Comparison of ENCODE assay signal across 22 mouse cellular contexts in genomic region chr13:99754701-99755100, GRCm38 (mm10).
DNase-seq lines count a peak whose midpoint lies in the region; ATAC-seq and TF ChIP-seq lines count a peak whose summit lies in the region.
"Had no signal": no experiment of that assay in that cellular context is flagged by ENCODE, and none has a peak within 500 bp of the region (broad histone marks: within the 10 kb centered on the region; RNA-seq: fewer than 3 reads in every experiment).

No protein-coding gene starts in this region.

- DNase-seq in forebrain, embryonic 10.5 days (ENCODE audit: extremely low spot score, low spot score): no peak
- no peak for DNase-seq in layer of hippocampus, adult 2 months (ENCODE audit: low spot score in 2 of 2)
- no peak for DNase-seq in layer of hippocampus, adult 11-12 months (ENCODE audit: low spot score)
- DNase-seq in liver, postnatal 0 days: no peak
- DNase-seq in adrenal gland, postnatal 14 days: no peak
- DNase-seq in kidney, postnatal 4 days: no peak
- DNase-seq: cerebellum, adult 11-12 months; cerebellum, postnatal 14 days; embryo, embryonic 11 days; gastrocnemius, postnatal 10 days; heart, adult 2 months; heart, postnatal 4 days; kidney, adult 9 months; kidney, postnatal 36 days; lung, postnatal 14 days; thymus, postnatal 25 days had no signal

- H3K36me3 ChIP-seq in forebrain, embryonic 13.5 days (ENCODE audit: poor library complexity, severe bottlenecking): no peaks in the 10 kb centered on the region
- H3K36me3 ChIP-seq in forebrain, embryonic 10.5 days (replicated peaks): no peaks in the 10 kb centered on the region
- no peaks in the 10 kb centered on the region for H3K36me3 ChIP-seq in forebrain, embryonic 16.5 days (ENCODE audit: control insufficient read depth, insufficient read depth)
- H3K36me3 ChIP-seq in liver, postnatal 0 days (replicated peaks; ENCODE audit: insufficient read depth, low read length): no peaks in the 10 kb centered on the region
- H3K36me3 ChIP-seq: neural tube, embryonic 15.5 days had no signal

- no peaks in the 10 kb centered on the region for H3K9me3 ChIP-seq in forebrain, embryonic 13.5 days (replicated peaks)
- no peaks in the 10 kb centered on the region for H3K9me3 ChIP-seq in forebrain, embryonic 10.5 days
- no peaks in the 10 kb centered on the region; the same call in 1 of the 2 replicates for H3K9me3 ChIP-seq in forebrain, embryonic 16.5 days (ENCODE audit: control insufficient read depth, low read length)
- H3K9me3 ChIP-seq in liver, postnatal 0 days (ENCODE audit: low read length): no peaks in the 10 kb centered on the region
- H3K9me3 ChIP-seq: megakaryocyte, embryonic 14.5 days; neural tube, embryonic 15.5 days had no signal

- H3K27me3 ChIP-seq in forebrain, embryonic 13.5 days: no peaks in the 10 kb centered on the region
- no peaks in the 10 kb centered on the region for H3K27me3 ChIP-seq in forebrain, embryonic 10.5 days (ENCODE audit: poor library complexity, severe bottlenecking)
- H3K27me3 ChIP-seq in forebrain, embryonic 16.5 days (replicated peaks; ENCODE audit: control insufficient read depth, insufficient read depth, low read length): no peaks in the 10 kb centered on the region
- no peaks in the 10 kb centered on the region for H3K27me3 ChIP-seq in liver, postnatal 0 days (ENCODE audit: insufficient read depth, low read length)
- H3K27me3 ChIP-seq: megakaryocyte, embryonic 14.5 days; neural tube, embryonic 15.5 days had no signal

- no peak overlapping the region for H3K4me2 ChIP-seq in forebrain, embryonic 13.5 days
- no peak overlapping the region for H3K4me2 ChIP-seq in forebrain, embryonic 16.5 days (ENCODE audit: low read length)
- peak overlapping the region; percentile 53 for H3K4me2 ChIP-seq in liver, postnatal 0 days (ENCODE audit: low read depth, low read length)
- H3K4me2 ChIP-seq: neural tube, embryonic 15.5 days had no signal

- TF ChIP-seq CTCF in layer of hippocampus, adult 2 months (conservative IDR thresholded peaks at IDR 0.05): no peak
- no peak for TF ChIP-seq CTCF in liver, postnatal 0 days (IDR thresholded peaks at IDR 0.05; ENCODE audit: low read depth)

- no peak overlapping the region for H3K9ac ChIP-seq in forebrain, embryonic 13.5 days
- H3K9ac ChIP-seq in forebrain, embryonic 16.5 days (replicated peaks; ENCODE audit: low read depth, low read length): no peak overlapping the region
- H3K9ac ChIP-seq in liver, postnatal 0 days (replicated peaks): no peak overlapping the region
- H3K9ac ChIP-seq: neural tube, embryonic 15.5 days had no signal

- H3K4me3 ChIP-seq in forebrain, embryonic 13.5 days: no peak overlapping the region
- no peak overlapping the region for H3K4me3 ChIP-seq in forebrain, embryonic 10.5 days
- no peak overlapping the region for H3K4me3 ChIP-seq in layer of hippocampus, adult 2 months
- no peak overlapping the region for H3K4me3 ChIP-seq in forebrain, embryonic 16.5 days (replicated peaks; ENCODE audit: low read length)
- H3K4me3 ChIP-seq in liver, postnatal 0 days (ENCODE audit: low read depth, low read length): no peak overlapping the region
- H3K4me3 ChIP-seq: heart, adult 2 months; megakaryocyte, embryonic 14.5 days; neural tube, embryonic 15.5 days had no signal

- 86% methylated on average over 5 of the region's 5 CpGs for WGBS in forebrain, embryonic 13.5 days
- 92% methylated on average over 5 of the region's 5 CpGs for WGBS in forebrain, embryonic 10.5 days
- WGBS in forebrain, embryonic 16.5 days: 71% methylated on average over 5 of the region's 5 CpGs
- WGBS in liver, postnatal 0 days (ENCODE audit: insufficient replicate concordance): 74% methylated on average over 5 of the region's 5 CpGs

- TF ChIP-seq EP300 in liver, postnatal 0 days (IDR thresholded peaks at IDR 0.05; ENCODE audit: low read depth): no peak

- no peak overlapping the region for H3K27ac ChIP-seq in forebrain, embryonic 13.5 days
- no peak overlapping the region for H3K27ac ChIP-seq in forebrain, embryonic 10.5 days
- peak overlapping the region; percentile 75 for H3K27ac ChIP-seq in layer of hippocampus, adult 2 months
- no peak overlapping the region for H3K27ac ChIP-seq in forebrain, embryonic 16.5 days (ENCODE audit: low read length)
- H3K27ac ChIP-seq in liver, postnatal 0 days (ENCODE audit: low read depth): peak overlapping the region; percentile 44
- H3K27ac ChIP-seq: heart, adult 2 months; neural tube, embryonic 15.5 days had no signal

- H3K4me1 ChIP-seq in forebrain, embryonic 13.5 days: peaks cover 13% of the 10 kb centered on the region
- no peaks in the 10 kb centered on the region for H3K4me1 ChIP-seq in forebrain, embryonic 10.5 days
- peaks cover 15% of the 10 kb centered on the region for H3K4me1 ChIP-seq in forebrain, embryonic 16.5 days (replicated peaks; ENCODE audit: control insufficient read depth, insufficient read depth, low read length)
- 0 out of 2 replicates have a peak, but pooled peaks cover 10% of the 10 kb centered on the region for H3K4me1 ChIP-seq in liver, postnatal 0 days (ENCODE audit: insufficient read depth)
- H3K4me1 ChIP-seq: megakaryocyte, embryonic 14.5 days had no signal

- ATAC-seq in forebrain, embryonic 13.5 days: 0 out of 2 replicates have a peak, but pooled peaks have one; percentile 41
- peak; percentile 26 for ATAC-seq in forebrain, embryonic 16.5 days
- ATAC-seq in liver, postnatal 0 days: peak; percentile 64
- ATAC-seq: activated CD4-positive, CD25-positive, alpha-beta regulatory T cell, adult 4 months; midbrain, embryonic 16.5 days had no signal

Comparison
In these comparisons a context has a peak if more than half of its experiments do, and no peak if none do; other contexts are left out.
1. H3K27ac ChIP-seq: peak in layer of hippocampus, adult 2 months (single experiment) and liver, postnatal 0 days (single experiment); none in forebrain, embryonic 13.5 days (single experiment), forebrain, embryonic 10.5 days (single experiment) and forebrain, embryonic 16.5 days (single experiment).
2. Peak in every context shown above with its lines, with median percentiles within 50 percentile points of each other: ATAC-seq.